Mouse (Mus musculus): ENCODE measurements around the gene Usp46.
A peak's percentile ranks its signal among the peaks of the same experiment; 100 is the strongest.
"Not testable (repeated sequence)": the region's sequence is repeated elsewhere in the genome, so short reads cannot be mapped to it uniquely, and the experiment has no call there.

The Usp46 gene

DNA sequence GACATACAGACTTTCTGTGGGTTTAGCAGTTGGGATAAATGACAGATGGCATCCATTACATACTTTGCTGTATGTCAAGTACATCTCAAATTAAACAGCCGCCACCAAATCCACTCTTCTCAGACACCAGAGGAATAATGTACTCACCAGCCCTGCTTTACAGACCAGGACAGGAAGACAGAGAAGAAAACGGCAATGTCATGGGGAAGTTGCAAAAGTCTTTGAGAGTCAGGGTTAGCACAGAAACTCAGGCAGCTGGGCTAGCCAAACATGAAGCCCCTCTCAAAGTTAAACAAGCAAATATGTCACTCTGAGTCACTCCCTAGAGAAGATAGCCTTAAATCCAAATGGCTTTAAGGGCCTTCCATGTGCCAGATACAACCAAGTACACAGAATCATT is 40.0 kb downstream of the Usp46 start:
- DNase-seq (ENCODE audit: low read depth, low spot score) = no peak

DNA sequence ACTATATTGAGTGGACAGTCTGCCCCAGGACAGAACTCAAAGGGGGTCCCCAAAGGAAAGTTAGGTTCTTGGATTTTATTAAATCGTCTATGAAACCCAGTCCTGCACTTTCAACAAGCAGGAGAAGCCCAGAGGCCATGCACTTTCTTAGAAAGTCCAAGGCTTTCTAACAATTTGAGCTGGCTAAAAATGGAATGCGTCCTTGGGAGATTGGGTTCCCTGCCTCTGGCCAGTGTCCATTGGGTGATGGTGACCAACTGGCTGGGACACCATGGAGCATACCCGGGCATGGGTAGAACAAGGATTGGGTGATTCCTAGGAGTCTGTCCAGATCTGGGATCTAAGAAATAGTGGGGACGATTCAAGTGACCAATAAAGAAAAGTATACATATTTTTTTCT is 47.7 kb downstream of the Usp46 start:
- DNase-seq (ENCODE audit: low read depth, low spot score) = no peak

DNA sequence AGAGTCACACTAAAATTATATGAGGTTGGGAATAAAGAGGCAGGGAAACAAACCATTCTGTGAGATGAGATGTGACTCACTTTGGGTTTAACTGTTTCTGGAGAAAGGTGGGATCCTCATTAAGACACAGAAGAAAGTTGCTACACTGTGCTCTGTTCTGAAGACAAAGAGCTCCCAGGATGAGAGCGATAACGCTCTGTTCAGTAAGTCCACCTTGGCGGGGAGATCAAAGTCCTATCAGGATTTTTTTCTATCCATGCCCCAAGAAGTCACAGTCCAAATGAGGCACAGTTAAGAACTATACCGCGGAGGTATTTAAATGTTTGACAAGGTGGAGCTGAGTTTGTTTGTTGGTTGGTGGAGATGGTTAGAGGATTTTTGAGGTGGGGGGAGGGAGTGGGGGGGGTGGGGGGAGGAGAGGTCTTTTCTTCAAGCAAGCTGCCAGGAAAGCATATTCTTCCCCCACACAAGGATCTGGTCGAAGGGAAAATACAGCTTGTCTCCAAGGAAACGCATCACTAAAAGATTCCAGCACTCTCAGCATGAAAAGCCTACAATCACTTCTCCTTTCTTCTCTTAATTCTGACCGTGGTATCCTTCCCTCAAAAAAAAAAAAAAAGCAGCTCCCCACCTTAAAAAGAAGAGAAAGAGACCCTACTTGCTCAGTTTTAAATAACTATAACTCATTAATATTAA is 49.2 kb downstream of the Usp46 start:
- peak; percentile 34 for DNase-seq (ENCODE audit: low read depth, low spot score)

DNA sequence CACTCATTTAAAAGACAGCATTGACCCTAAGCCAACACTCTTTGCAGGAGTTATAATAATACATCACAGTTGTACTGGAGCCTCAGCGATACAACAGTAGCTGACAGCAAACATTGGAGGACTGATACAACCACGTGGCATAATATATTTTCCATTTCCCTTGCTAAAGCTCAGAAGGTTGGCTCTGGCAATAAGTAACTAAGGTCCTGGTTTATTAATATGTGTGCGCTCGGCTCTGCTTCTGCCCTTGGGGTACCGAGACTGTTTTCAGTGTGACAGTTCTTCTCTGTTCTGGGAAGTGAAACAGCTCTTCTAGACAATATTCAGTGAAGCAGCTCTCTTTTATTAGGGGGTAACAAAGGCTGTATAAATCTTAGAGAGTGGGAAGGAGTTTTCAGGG is 50.7 kb downstream of the Usp46 start:
- no peak for DNase-seq (ENCODE audit: low read depth, low spot score)

DNA sequence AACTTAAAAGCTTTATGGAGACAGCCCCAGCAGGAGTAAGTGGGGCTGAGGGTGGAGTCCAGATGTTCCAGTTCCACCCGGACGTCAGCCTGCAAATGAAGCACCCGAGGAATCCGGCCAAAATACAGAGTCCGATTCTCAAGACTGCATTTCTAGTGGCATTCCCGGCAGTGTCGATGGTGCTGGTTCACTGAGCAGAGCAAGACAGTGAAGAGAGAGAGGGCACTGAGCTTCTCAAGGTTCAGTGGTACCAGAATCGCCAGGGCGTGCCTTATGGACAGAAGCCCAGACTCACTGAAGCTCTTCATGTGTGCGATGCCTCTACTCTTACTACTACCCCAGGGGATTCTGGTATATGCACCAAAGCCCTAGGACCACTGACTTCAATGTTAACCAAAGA is 56.6 kb downstream of the Usp46 start:
- no peak for DNase-seq (ENCODE audit: low read depth, low spot score)

DNA sequence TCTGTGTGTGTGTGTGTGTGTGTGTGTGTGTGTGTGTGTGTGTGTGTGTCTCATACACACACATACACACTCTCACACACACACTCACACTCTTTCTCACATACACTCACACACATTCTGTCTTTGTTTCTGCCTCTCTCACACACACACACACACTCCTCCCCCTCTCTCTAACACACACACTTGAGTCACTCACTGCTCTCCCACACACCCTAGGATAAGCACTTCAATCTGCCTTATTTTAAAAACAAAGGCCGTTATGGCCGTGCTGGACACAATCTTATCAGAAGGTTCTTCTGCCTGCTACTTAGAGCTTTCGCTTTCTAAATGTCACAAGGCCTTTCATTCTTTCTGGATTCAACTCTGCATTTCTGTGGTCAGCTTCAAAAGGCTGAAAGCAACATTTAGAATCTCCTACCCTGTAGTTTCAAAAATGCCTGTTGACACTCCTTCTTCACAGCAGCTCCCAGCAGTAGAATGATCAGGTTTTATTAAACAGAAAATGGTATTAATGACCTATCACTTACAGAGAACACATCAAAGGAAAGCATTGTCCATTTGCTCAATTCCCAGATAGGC is 60.6 kb downstream of the Usp46 start:
- DNase-seq (ENCODE audit: low read depth, low spot score) = no peak

DNA sequence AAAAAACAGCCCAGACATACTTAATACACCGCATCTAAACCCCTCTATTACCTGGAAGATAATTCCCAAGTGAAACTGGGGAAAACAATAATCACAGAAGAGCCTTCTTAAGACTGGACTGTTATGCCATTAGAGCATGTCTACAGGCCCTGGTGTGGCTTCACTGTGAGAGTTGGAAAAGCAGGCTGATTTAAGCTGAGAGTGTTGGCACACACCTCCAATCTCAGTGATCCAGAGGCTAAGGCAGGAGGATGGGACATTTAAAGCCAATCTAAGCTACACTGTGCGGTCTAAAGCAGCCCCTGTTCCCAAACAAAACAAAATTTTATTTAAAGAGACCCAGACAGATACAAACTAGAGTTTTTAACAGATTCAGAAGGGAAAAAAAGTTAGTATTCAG is 62.3 kb downstream of the Usp46 start:
- DNase-seq (ENCODE audit: low read depth, low spot score) = no peak

DNA sequence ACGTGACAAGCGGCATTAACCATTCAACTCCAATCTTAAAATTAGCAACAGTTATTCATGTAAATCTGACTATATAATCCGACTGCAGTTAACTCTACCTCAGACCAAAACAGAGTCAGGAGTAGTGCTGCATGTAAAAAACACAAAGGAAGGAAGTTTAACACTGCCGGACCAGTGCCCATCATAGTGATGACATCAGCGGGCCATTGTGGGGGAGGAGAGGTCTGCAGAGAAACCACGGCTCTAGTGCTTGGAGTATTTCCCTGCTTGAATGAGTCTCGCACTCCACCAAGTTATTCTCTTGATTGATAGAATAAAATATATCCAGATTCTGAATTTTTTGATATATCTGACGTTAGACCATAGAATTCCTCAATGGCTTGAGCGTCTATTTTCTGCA is 66.5 kb downstream of the Usp46 start:
- DNase-seq (ENCODE audit: low read depth, low spot score) = no peak

DNA sequence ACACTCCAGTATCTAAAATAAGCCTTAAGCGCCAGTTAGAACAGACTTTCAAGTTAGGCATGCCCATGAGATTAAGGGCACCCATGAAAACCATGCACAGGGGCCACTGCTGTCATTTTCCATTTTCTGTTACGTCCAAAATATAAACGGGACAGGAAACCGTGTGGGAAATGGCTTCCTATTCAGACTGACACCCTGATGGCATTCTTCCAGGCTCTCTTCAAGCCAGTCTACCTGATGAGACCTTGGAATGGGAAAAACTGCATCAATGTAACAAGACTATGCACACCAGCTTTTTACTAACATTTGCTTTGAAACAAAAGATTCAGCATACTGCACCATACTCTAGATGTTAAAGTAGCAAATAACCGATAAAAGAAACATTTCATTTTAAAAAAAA is 69.3 kb downstream of the Usp46 start:
- DNase-seq (ENCODE audit: low read depth, low spot score) = no peak

DNA sequence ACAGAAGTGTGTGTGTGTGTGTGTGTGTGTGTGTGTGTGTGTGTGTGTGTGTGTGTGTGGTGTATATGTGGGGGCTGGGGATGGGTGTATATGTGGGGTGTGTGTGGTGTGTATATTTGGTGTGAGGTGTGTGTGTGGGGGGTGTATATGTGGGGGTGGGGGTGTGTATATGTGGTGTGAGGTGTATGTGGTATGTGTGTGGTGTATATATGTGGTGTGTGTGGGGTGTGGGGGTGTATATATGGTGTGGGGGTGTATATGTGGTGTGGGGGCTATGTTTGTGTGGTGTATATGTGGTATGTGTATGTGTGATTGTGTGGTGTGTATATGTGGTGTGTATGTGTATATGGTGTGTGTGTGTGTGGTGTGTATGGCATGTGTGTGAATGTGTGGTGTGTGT is 73.4 kb downstream of the Usp46 start:
- no peak for DNase-seq (ENCODE audit: low read depth, low spot score)

DNA sequence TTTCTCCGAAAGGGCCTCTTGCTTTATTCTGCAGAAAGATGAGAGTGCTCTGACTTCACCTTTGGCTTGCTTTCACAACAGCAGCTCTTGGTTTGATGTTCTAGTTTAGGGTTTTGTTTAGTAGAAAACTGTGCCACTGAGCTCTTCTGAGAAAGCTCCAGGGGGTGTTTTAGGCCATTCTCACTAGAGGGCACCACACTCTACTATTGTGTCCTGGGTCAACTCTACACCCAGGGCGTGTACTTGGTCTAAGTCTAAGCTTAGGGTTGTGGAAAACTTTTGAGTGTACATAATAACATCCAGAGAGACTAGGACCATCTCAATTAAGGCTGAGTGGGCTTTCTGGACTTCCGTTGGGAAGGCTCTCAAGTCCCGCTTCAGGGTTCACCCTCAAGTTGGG is 74.7 kb downstream of the Usp46 start:
- no peak for DNase-seq (ENCODE audit: low read depth, low spot score)

DNA sequence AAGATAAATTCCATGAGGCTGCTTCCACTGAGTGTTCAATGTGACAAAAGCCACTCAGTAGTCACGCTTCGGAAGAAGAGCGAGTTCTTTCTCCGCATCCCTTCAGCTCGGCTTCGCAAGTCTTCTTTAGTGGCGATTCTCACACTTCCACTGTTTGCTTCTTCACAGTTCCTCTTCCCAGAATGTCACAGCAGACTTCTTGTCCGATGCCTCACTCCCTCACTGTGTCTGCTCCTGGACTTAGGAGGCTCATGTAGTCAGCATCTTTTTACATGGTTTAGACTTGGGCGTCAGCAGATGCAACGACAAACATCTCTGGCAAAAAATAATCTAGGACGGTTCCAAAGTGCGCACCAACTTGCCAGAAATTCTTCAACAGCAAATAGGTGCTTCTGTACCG is 75.9 kb downstream of the Usp46 start:
- no peak for DNase-seq (ENCODE audit: low read depth, low spot score)

DNA sequence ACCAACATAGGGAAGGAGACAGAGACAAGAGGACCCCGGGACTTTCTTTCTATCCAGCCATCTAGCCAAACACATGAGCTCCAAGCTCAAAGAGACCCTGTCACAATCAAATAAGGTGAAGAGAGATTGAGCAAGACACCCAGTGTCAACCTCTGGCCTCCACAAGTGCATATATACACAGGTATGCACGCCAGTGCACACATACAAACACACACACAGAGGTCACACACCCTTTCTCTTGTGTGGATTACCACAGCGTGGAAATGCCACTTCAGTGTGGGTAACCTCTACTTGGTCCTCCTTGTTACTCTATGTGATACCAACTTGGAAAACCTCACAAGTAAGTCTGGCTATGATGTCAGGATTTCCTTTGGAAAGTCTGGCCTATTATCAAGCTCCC is 78.7 kb downstream of the Usp46 start:
- no peak for DNase-seq (ENCODE audit: low read depth, low spot score)

DNA sequence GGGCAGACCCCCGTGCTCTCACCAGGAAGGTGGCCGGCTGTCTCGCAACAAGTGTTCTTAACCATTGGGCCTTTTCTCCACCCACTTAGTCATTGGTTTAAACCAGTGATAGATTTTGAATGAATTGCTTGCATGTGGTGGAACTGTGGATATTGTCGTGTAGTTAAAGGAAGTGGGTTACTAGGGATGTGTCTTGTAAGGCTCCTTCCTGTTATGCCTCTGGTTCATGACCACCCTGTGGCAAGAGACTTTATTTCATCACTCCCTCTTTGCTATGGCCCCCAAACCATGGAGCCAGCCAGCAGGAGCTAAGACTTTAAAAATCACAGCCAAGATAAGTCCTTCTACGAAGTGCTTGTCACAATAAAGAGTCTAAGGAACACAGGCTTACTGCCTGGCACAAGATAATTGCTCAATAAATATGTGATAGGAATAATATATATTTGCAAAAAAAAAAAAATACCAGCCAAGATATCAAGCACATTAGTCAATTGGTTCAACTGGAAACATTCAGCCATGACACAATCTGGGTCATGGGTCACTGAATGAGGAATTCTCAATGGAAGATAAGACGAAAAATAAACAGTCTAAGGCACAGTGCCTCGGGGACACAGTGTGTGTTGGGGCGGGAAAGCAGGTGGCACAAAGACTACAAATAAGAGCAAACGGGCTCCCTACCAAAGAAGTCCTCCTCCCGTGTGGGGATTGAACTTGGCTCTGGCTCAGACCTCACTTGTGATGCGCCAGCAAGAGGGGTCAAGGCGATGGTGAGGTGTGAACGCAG is 80.3 kb downstream of the Usp46 start:
- no peak for DNase-seq (ENCODE audit: low read depth, low spot score)

DNA sequence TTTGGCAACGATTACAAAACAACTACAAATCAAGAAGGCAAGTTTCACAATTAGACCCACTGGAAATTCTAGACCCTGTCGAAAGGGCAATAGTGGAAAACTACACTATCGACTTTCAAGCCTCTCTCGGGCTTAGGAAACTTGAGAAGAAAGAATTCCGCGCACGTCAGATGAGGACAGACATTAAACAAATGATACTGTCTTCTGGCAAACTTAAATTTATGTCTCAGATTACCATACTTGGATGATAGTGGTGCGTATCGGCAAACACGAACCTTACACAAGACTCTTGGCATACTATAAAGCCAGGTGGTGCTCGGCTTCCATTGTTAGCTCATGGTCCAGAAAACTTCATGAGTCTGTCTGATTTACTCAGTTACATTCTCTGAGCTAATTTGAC is 90.8 kb downstream of the Usp46 start:
- DNase-seq (ENCODE audit: low read depth, low spot score) = no peak

DNA sequence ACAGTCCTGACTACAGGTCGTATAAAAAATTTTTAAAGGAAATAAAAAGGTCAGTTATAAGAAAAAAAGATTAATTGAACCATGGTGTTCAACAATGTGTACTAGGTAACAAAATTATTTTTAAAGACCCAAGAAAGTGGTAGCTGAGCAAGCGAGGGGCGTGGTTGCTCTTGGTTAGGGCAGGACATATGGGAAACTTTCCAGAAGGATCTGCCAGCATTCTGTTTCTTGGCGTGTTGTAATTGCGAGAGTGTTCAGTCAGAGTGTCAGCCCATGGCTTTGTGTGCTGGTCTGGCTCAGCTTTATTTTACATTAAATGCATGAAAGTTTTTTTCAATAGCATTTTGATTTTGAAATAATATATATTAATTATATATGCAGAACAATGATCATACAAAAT is 96.5 kb downstream of the Usp46 start:
- no peak for DNase-seq (ENCODE audit: low read depth, low spot score)

DNA sequence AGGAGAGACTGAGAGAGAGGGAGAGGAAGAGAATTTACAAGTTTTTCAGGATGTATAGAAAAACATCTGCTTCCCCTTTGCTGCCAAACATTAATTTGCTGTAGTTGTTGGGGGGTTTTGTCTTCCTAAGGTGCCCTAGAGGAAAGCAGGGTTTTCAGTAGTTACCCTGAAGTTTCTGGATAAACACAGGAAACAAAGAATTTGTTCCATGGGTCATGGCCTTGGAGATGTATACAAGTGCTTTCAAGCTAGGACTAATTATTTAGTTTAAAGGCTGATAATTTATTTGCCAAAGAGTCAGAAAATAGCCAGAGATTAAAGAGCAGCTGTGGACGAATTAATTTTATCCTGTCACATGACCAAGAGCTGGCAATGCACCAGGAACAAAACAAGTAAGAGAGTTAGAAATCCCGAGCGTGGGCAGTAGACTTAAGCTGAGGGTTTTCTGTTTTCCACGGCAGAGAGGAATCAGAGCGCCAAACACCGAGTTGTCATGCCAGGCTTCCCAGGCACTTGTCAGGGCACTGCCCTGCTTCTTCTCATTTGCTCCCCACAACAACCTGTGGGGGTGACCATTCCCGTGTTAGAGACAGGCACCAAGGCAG is 98.1 kb downstream of the Usp46 start:
- no peak for DNase-seq (ENCODE audit: low read depth, low spot score)

DNA sequence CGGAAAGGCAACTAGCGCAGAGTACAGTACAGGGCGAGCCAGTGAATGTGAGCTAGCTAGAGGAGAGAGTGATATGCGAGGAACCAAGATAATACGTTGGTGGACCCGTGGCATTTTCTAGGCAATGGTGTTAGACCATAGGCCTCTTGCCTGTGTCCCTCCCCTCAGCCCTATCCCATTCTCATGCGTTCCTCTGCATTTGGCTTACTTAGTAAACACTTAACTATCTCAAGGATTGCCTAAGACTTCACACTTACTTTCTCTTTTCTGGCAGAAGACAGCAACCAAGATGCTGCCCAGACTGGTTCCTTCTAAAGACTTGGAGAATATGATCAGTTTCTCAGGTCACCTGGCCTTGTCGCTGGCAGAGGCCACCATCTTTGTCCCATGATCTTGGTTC is 98.9 kb downstream of the Usp46 start:
- DNase-seq (ENCODE audit: low read depth, low spot score) = no peak

DNA sequence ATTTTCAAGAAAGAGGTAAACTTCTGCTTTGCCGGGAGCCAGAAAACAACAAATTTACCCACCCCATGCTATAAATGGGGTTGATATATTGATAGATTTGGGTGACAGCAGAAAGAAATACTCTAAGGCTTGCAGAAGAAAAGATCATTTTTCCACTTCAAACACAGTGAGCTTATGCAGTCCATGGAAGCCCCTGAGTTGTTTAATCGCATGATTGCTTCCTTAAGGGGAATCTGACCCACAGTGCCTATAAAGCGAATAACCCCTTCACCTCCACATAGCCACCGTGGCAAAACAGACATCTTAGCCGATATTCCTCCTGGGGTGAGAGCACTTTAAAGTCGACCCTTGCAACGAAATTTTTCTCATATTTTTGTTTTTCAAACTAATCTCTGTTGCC is 108.5 kb downstream of the Usp46 start:
- DNase-seq (ENCODE audit: low read depth, low spot score) = no peak

DNA sequence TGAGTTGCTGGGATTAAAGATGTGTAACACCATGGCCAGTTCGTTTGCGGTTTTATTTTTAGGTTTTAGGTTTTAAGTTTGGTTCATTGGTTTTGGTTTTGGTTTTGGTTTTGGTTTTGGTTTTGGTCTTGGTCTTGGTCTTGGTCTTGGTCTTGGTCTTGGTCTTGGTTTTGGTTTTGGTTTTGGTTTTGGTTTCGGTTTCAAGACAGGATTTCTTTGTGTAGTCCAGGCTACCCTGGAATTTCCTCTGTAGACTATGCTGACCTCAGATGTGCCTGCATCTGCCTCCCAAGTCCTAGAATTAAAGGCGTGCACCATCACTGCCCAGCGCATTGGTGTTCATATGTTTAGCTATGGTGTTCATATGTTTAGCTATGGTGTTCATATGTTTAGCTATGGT is 109.6 kb downstream of the Usp46 start:
- not testable (repeated sequence) for DNase-seq (ENCODE audit: low read depth, low spot score)

DNA sequence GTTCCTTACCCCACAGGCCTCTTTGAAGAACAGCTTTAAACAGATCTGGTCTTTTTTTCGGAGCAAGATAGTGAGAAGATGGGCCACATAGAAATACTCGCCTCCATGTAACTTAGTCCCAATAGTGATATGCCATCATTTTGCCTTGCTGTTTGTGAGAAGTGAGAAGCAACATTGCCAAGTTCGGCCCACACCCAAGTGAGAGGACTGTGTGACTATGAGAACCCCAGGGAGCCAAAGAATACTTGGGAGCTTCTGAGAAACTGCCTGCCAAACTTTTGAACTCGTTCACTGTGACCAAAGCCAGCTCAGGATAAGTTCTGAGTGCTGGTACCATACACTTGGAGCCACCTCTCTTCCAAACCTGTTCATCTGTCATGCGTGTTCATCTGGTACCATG is 110.1 kb downstream of the Usp46 start:
- no peak for DNase-seq (ENCODE audit: low read depth, low spot score)

DNA sequence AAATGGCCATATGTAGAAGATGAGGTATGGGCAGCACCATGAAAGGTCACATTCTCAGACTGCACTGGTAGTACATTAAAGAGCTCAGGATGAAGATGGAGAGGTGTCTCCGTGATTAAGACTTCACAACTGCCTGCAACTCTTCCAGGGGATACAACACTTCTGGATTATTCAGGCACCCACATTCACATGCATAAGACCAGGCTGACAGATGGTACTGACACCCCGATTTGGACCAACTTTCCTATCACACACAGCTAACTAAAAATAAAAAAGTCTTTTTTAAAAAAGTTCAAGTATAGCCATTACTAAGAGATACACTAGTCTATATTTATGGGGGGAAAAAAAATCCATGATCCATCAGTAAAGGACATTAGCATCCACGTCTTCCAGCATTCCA is 112.5 kb downstream of the Usp46 start:
- DNase-seq (ENCODE audit: low read depth, low spot score) = no peak

DNA sequence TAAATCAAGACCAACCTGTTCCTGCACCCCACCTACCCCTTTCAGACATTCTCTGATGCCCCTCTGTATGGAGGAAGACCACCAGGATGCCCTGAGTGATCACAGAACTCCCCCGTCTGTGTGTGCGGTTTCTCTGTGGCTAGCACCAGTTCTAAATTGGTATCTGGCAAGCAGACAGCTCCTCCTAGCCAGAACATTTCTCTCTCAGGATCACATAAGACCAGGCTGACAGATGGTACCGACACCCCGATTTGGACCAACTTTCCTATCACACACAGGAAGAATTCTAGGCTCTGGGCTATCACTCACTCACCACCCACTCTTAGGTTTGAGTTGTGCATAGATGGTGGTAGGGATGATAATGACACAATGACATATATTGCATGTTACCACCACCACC is 113.2 kb downstream of the Usp46 start:
- DNase-seq (ENCODE audit: low read depth, low spot score) = no peak

Data from brain, embryonic 18.5 days (tissue).